Mouse (Mus musculus): Measurements from ENCODE around the gene Adora1. TPM values are rescaled to one million over a fixed set of nuclear protein-coding genes. Genes with fewer than 3 reads are reported as not detected.

Gene Adora1
- total and polyA plus RNA-seq, 2 experiments from 2014 or later, result 33.4 to 51.1 TPM

DNA sequence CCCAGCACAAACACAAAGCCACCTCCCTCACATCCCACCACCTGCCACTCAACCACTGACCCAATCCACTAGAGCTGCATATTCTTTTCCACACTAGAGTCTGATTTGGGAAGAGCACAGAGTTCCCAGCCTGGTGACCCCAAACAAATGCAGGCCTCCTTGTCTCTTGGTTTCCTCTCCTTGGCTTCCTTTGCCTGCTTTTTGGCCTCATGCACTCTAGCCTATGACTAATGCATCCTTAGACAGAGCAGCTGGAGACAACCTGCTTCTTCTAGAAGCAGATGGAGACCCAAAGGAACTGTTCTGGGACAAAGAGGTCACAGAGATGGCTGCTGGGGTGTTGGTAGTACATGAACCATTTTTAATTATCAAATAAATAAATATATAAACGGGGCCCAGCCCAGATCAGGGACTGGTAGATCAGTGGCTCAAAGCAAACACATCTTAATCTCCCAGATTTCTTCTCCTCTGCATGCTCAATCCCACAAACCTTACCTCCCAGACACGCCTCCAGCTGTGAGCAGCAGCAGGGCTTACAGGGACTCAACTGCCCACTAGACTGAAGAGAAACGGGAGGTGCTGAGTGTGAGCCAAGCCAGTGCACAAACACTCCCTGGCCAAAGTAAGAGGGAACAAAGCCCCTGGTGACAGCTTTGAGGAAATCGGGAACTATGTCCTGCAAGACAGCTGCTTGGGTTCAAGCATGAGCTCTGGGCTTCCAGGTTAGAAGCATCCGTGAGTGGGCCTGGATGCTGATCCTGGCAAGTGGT, 5.2 kb downstream of the Adora1 start:
- WGBS, result 65% methylated on average over 5 of the region's 5 CpGs

DNA sequence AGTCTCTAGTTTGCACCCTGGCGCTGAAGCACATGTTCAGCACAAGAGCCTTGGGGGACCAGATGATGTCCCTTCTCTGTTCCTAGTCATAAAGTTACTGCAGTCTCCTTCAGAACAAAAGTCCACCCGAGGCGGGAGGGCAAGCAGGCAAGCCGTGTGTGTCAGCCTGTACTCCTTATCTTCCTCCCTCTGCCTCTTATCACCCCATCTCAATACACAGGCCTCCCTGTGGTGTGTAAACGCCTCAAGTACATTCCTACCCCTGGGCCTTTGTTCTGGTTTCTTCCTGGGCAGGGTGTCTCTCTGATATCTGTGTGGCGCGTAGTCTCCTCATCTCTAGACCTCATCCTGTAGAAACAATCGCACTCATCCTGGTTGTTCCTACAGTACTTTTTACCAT, 8.5 kb downstream of the Adora1 start:
- no peak for TF ChIP-seq CTCF (IDR thresholded peaks at IDR 0.05; ENCODE audit: low read depth)
- no peak overlapping the region for H3K27ac ChIP-seq
- 83% methylated on average over 8 of the region's 8 CpGs for WGBS
- ATAC-seq, result no peak
- H3K9me3 ChIP-seq (ENCODE audit: low read length), result no peaks in the 10 kb centered on the region
- no peak overlapping the region for H3K4me3 ChIP-seq (ENCODE audit: low read length)
- no peak overlapping the region for H3K9ac ChIP-seq (replicated peaks; ENCODE audit: low read length)
- H3K4me2 ChIP-seq (ENCODE audit: low read depth, low read length), result no peak overlapping the region
- DNase-seq (ENCODE audit: low spot score), result no peak
- H3K4me1 ChIP-seq (ENCODE audit: insufficient read depth, low read length), result peaks cover 16% of the 10 kb centered on the region
- H3K27me3 ChIP-seq (ENCODE audit: insufficient read depth, low read length), result no peaks in the 10 kb centered on the region
- H3K36me3 ChIP-seq (ENCODE audit: insufficient read depth, low read length), result no peaks in the 10 kb centered on the region

More for the DNA sequence above, 5.2 kb downstream of the Adora1 start:
- TF ChIP-seq CTCF (IDR thresholded peaks at IDR 0.05; ENCODE audit: low read depth), result no peak
- Histone ChIP-seq H3K9me3 (ENCODE audit: low read length) (no peaks in the 10 kb centered on the region), H3K27ac (no peak overlapping the region), H3K27me3 (ENCODE audit: insufficient read depth, low read length) (no peaks in the 10 kb centered on the region), H3K9ac (replicated peaks; ENCODE audit: low read length) (no peak overlapping the region), H3K36me3 (ENCODE audit: insufficient read depth, low read length) (no peaks in the 10 kb centered on the region), H3K4me1 (ENCODE audit: insufficient read depth, low read length) (peaks cover 32% of the 10 kb centered on the region), H3K4me2 (ENCODE audit: low read depth, low read length) (no peak overlapping the region), H3K4me3 (ENCODE audit: low read length) (no peak overlapping the region)
- DNase-seq (ENCODE audit: low spot score), result no peak
- ATAC-seq, result no peak

DNA sequence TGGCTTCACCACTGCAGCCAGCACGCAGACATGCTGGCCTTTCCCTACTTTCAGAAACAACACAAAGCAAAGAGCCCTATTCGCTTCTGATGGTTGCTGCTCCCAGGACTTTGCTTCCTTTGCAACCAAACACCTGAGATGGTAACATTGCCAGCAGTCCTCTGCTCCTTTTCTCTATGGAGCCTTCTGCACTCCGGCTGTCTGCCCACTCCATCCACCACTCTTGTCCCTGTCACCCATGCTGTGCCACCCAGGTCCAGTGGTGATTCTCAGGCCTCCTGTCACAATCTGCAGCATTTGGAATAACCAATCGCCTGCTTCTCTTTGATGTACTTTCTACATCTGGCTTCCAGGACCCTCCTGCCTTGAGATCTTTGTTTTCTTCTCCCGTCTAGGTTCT, 9.9 kb downstream of the Adora1 start:
- H3K36me3 ChIP-seq (ENCODE audit: insufficient read depth, low read length), result no peaks in the 10 kb centered on the region
- H3K4me1 ChIP-seq (ENCODE audit: insufficient read depth, low read length), result 0 out of 2 replicates have a peak, but pooled peaks cover 4% of the 10 kb centered on the region
- H3K27me3 ChIP-seq (ENCODE audit: insufficient read depth, low read length), result no peaks in the 10 kb centered on the region
- H3K4me3 ChIP-seq (ENCODE audit: low read length), result no peak overlapping the region
- H3K4me2 ChIP-seq (ENCODE audit: low read depth, low read length), result no peak overlapping the region
- H3K9me3 ChIP-seq (ENCODE audit: low read length), result no peaks in the 10 kb centered on the region
- 93% methylated on average over 5 of the region's 5 CpGs for WGBS
- no peak for DNase-seq (ENCODE audit: low spot score)
- ATAC-seq, result no peak
- H3K9ac ChIP-seq (replicated peaks; ENCODE audit: low read length), result no peak overlapping the region
- TF ChIP-seq CTCF (IDR thresholded peaks at IDR 0.05; ENCODE audit: low read depth), result no peak
- H3K27ac ChIP-seq, result no peak overlapping the region

DNA sequence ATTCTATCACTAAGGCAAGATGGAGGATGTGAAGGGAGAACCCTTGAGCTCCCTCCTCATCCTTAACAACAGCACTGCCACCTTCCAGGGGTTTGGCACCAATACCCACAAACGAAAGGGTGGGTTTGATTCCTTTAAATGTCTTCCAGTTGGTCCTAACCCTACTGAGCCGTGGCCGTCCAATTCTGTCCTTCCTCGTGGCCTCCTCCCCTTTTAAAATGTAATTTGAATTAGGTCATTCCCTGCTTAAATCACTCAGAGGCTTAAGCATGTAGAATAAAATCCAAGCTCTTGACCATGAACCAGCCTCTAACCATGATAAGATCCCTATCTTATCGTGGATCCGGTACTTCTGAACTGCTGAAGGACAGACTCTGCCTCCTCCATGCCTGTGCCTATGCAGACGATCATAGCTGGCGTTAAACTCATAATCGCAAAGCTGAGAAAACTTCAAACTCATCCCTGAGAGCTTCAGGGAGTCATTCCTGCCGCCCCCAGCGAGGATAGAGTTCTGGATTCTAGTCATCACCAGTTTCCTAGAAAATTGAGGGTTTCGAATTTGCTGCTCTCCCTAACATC, 10.5 kb downstream of the Adora1 start:
- Histone ChIP-seq H3K9me3 (ENCODE audit: low read length) (no peaks in the 10 kb centered on the region), H3K4me1 (ENCODE audit: insufficient read depth, low read length) (no peaks in the 10 kb centered on the region), H3K9ac (replicated peaks; ENCODE audit: low read length) (no peak overlapping the region), H3K27ac (no peak overlapping the region), H3K36me3 (ENCODE audit: insufficient read depth, low read length) (no peaks in the 10 kb centered on the region), H3K4me3 (ENCODE audit: low read length) (no peak overlapping the region), H3K4me2 (ENCODE audit: low read depth, low read length) (no peak overlapping the region), H3K27me3 (ENCODE audit: insufficient read depth, low read length) (no peaks in the 10 kb centered on the region)
- 90% methylated on average over 12 of the region's 12 CpGs for WGBS
- ATAC-seq (no peak), DNase-seq (ENCODE audit: low spot score) (no peak)
- TF ChIP-seq CTCF (IDR thresholded peaks at IDR 0.05; ENCODE audit: low read depth), result no peak

DNA sequence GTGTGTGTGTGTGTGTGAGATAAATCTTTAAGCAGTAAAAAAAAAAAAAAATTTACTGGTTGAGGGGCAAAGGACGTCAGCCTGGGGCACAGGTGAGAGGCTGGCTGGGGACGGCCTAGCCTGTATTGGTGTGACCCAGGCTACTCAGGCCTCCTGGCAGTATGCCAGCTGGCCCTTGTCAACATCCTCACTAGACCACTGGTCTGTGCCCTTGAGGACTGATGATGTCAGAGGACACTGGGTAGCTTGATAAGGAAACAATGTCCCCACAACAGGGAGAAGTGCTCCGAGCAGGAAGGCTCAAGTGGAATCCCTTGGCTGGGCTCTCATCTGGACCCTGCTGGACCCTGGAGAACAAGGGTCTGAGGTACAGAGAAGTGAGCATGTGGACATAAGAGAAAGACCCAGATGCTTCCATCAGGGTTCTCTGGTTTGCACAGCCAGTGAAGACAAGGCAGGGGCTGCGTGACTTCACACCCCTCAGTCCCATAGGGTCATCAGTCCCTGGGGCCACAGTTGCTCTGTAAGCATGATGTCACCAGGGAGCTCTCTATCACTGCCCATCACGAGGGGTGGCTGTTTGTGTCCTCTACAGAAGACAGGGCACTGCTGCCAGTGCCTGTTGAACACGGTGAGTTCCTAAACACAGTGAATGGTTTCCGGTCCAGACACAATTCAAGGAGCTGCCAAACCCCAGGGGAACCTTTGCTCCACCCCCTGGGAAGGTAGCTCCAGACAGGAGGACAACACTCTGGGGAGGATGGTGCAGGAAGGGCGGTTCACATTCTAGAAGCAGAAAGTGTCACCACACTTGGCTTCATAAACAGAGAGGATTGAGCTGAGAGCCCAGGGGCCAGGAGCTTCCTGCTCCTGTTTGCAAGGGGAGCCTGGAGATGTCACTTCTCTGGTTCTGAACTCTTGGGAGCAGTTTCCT, 12.8 kb downstream of the Adora1 start:
- DNase-seq (ENCODE audit: low spot score) (no peak), ATAC-seq (peak; percentile 32; the same call in 1 of the 2 replicates)
- H3K9me3 ChIP-seq (ENCODE audit: low read length), result no peaks in the 10 kb centered on the region
- no peak for TF ChIP-seq CTCF (IDR thresholded peaks at IDR 0.05; ENCODE audit: low read depth)
- no peaks in the 10 kb centered on the region for H3K4me1 ChIP-seq (ENCODE audit: insufficient read depth, low read length)
- H3K9ac ChIP-seq (replicated peaks; ENCODE audit: low read length), result no peak overlapping the region
- no peaks in the 10 kb centered on the region for H3K36me3 ChIP-seq (ENCODE audit: insufficient read depth, low read length)
- H3K4me3 ChIP-seq (ENCODE audit: low read length), result no peak overlapping the region
- H3K27me3 ChIP-seq (ENCODE audit: insufficient read depth, low read length), result no peaks in the 10 kb centered on the region
- WGBS, result 64% methylated on average over 8 of the region's 8 CpGs
- H3K4me2 ChIP-seq (ENCODE audit: low read depth, low read length), result no peak overlapping the region
- H3K27ac ChIP-seq, result no peak overlapping the region

DNA sequence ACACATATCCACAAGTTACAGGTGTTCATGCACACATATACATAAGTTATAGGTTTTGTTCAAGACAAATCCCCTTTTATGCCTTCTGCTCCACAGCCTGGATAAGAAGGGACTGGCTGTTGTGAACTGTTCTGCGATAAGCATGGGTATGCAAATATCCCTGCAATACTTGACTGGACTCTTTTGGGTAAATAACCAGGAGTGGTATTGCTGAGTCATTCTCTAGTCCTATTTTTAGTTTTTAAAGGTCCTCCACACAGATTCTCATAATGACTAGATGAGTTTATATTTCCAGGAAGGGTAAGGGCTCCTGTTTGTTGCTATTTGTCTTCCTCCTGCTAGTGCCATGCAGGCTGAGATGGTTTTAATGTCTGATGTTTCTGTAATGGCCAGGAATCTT, 14.1 kb downstream of the Adora1 start:
- Histone ChIP-seq H3K4me2 (ENCODE audit: low read depth, low read length) (no peak overlapping the region), H3K36me3 (ENCODE audit: insufficient read depth, low read length) (no peaks in the 10 kb centered on the region), H3K9ac (replicated peaks; ENCODE audit: low read length) (no peak overlapping the region), H3K9me3 (ENCODE audit: low read length) (no peaks in the 10 kb centered on the region), H3K4me1 (ENCODE audit: insufficient read depth, low read length) (no peaks in the 10 kb centered on the region), H3K27me3 (ENCODE audit: insufficient read depth, low read length) (no peaks in the 10 kb centered on the region), H3K4me3 (ENCODE audit: low read length) (no peak overlapping the region), H3K27ac (no peak overlapping the region)
- WGBS, result 84% methylated on average over 1 of the region's 1 CpGs
- no peak for ATAC-seq
- DNase-seq (ENCODE audit: low spot score), result no peak
- no peak for TF ChIP-seq CTCF (IDR thresholded peaks at IDR 0.05; ENCODE audit: low read depth)

Data from hindbrain, postnatal 0 days (tissue).